Mouse (Mus musculus): ENCODE measurements around the gene Haao. TPM values are rescaled to one million over a fixed set of nuclear protein-coding genes. Genes with fewer than 3 reads are reported as not detected.

The Haao gene
- 60.0 to 68.3 TPM (median 64.2 TPM) in 3 replicates for total RNA-seq (2017)

DNA sequence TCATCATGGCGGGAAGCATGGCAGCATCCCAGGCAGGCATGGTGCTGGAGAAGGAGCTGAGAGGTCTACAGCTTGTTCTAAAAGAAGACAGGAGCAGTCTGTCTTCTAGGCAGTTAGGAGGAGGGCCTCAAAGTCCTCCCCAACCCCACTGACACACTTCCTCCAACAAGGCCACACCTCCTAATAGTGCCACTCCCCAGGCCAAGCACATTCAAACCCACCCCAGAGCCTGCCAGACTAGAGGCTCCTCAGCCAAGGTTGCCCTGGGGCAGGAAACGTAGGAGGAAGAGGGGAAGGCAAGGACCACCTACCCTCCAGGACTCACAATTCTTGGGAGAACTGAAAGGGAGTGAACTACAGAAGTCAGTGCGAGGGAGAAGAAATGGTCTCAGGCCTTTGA, at the start of gene Haao:
TSS of gene Haao (minus strand) at position 149 of the 400 bp plus-strand sequence.
- ATAC-seq (replicated peaks; ENCODE audit: insufficient number of reproducible peaks, low FRiP score, low TSS enrichment, poor library complexity, severe bottlenecking), result 0 out of 2 replicates have a peak, but pooled peaks have one; percentile 11

DNA sequence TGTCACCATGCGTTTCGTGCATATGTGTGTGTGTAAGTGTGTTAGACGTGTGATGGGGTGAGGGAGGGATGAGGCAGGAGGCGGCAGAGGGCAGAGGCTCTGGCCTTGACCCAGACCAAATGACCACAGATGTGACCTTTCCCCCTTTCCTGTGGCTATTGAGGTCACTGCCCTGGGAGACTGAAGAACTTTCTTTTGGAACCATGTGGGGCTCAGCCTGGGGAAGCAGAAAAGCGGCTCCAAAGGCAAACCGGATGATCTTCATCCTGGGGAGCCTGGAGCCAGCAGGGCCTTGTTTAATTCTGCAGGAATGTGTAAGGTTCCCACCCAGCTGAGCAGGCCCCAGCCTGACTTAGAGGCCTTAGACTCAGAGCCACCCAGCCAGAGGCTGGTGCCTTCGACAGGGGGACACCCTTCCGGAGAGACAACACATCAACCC, 49.6 kb upstream of the Haao start:
- no peak for ATAC-seq (replicated peaks; ENCODE audit: insufficient number of reproducible peaks, low FRiP score, low TSS enrichment, poor library complexity, severe bottlenecking)

DNA sequence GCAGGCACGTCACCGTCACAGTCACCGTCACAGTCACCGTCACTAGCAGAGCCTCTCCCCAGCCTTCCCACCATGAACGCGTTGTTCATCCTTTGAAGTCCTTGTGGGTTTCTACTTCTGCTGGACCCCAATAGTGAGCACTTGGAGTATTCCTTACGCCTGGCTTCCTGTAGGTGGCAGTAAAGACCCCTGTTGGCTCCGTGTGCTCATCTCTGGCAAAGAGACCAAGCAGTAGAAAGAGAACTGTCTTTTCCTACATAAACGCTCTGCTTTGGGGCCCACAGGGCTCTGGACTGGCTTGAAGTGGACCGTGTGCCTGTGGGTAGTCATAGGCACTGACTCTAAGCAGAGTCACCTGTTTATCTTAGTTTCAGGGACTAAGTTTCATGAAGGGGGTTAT, 49.0 kb upstream of the Haao start:
- 0 out of 2 replicates have a peak, but pooled peaks have one; percentile 28 for ATAC-seq (replicated peaks; ENCODE audit: insufficient number of reproducible peaks, low FRiP score, low TSS enrichment, poor library complexity, severe bottlenecking)

- no peak for ATAC-seq (replicated peaks; ENCODE audit: insufficient number of reproducible peaks, low FRiP score, low TSS enrichment, poor library complexity, severe bottlenecking)
These were observed 47.6 kb upstream of the Haao start for GRCm38 (mm10) chr17:83895321-83895770.

- no peak for ATAC-seq (replicated peaks; ENCODE audit: insufficient number of reproducible peaks, low FRiP score, low TSS enrichment, poor library complexity, severe bottlenecking)
These were observed 45.4 kb upstream of the Haao start for GRCm38 (mm10) chr17:83893134-83893533.

- ATAC-seq (replicated peaks; ENCODE audit: insufficient number of reproducible peaks, low FRiP score, low TSS enrichment, poor library complexity, severe bottlenecking), result no peak
These were observed 44.1 kb upstream of the Haao start for GRCm38 (mm10) chr17:83891864-83892263.

- ATAC-seq (replicated peaks; ENCODE audit: insufficient number of reproducible peaks, low FRiP score, low TSS enrichment, poor library complexity, severe bottlenecking), result no peak
These were observed 42.6 kb upstream of the Haao start for GRCm38 (mm10) chr17:83890373-83890696.

DNA sequence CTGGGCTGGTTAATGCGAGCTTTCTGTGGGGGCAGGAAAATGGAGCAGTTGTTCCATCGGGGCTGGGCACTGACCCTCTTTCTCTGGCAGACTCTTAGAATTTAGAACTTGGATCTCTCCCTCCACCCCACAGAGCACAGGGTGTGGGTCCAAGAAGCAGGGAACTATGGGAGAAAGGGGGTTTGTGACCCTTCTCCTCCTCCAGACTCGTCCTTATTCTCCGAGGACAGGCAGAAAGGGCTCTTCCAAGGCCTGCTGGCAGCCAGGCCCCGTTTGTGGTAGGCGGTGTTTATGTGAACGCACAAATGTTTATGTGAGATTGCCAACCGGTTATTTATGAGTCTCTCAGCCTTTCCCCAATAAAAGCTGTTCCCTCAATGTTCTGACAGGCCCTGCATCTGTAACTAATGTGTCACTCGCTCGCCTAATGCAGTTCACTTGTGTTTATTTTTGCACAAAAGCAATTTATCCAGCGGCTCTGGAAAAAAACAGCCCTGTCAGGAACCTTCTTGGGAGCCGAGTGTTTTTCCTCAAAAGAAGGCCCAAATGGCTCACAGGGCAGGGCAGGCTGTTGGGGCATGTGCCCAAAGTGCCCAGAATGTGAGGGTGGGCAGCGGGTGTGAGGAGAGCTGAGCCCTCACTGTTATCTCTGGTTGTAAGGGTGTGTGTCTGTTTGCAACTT, 42.1 kb upstream of the Haao start:
- no peak for ATAC-seq (replicated peaks; ENCODE audit: insufficient number of reproducible peaks, low FRiP score, low TSS enrichment, poor library complexity, severe bottlenecking)

GRCm38 (mm10) chr17:83889329-83889690, 41.5 kb upstream of the Haao start:
- ATAC-seq (replicated peaks; ENCODE audit: insufficient number of reproducible peaks, low FRiP score, low TSS enrichment, poor library complexity, severe bottlenecking), result no peak

- ATAC-seq (replicated peaks; ENCODE audit: insufficient number of reproducible peaks, low FRiP score, low TSS enrichment, poor library complexity, severe bottlenecking), result no peak
These were observed 39.5 kb upstream of the Haao start for GRCm38 (mm10) chr17:83887241-83887640.

GRCm38 (mm10) chr17:83886395-83886794, 38.6 kb upstream of the Haao start:
- ATAC-seq (replicated peaks; ENCODE audit: insufficient number of reproducible peaks, low FRiP score, low TSS enrichment, poor library complexity, severe bottlenecking), result no peak

DNA sequence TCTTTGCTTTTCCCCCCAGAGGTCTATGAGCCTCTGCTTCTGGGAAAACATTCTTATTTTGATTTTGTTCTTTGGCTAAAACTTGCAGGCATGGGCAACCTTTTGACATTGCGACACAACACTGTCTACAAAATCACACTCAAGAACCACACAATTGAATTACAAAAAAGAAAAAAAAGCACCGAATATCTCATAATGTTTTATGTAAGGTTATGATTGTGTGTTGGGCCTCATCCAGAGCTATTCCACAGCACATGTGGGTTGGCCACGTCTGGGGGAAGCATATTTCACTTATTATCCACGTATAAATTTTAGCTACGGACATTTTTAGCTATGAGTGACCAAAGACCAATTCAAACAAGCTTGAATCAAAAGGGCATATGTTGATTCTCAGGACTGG, 38.0 kb upstream of the Haao start:
- no peak for ATAC-seq (replicated peaks; ENCODE audit: insufficient number of reproducible peaks, low FRiP score, low TSS enrichment, poor library complexity, severe bottlenecking)

- ATAC-seq (replicated peaks; ENCODE audit: insufficient number of reproducible peaks, low FRiP score, low TSS enrichment, poor library complexity, severe bottlenecking), result no peak
These were observed 37.3 kb upstream of the Haao start for GRCm38 (mm10) chr17:83885021-83885582.

DNA sequence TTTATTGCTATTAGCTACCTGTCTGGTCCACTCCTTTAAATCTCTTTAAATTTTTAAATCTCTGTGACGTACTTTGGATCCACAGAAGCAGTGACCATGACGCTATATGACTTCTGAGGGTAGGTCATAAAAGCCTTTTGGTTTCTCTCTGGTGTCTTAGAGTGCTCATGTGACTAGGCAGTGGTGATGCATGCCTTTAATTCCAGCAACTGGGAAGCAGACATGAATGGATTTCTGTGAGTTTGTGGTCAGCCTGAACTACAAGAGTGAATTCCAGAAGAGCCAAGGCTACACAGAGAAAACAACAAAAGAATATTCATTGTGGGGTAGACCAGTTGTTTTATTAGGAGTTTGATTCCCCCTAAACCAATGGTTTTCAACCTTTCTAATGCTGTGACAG, 35.0 kb upstream of the Haao start:
- ATAC-seq (replicated peaks; ENCODE audit: insufficient number of reproducible peaks, low FRiP score, low TSS enrichment, poor library complexity, severe bottlenecking), result no peak

GRCm38 (mm10) chr17:83881071-83881470, 33.3 kb upstream of the Haao start:
- no peak for ATAC-seq (replicated peaks; ENCODE audit: insufficient number of reproducible peaks, low FRiP score, low TSS enrichment, poor library complexity, severe bottlenecking)

DNA sequence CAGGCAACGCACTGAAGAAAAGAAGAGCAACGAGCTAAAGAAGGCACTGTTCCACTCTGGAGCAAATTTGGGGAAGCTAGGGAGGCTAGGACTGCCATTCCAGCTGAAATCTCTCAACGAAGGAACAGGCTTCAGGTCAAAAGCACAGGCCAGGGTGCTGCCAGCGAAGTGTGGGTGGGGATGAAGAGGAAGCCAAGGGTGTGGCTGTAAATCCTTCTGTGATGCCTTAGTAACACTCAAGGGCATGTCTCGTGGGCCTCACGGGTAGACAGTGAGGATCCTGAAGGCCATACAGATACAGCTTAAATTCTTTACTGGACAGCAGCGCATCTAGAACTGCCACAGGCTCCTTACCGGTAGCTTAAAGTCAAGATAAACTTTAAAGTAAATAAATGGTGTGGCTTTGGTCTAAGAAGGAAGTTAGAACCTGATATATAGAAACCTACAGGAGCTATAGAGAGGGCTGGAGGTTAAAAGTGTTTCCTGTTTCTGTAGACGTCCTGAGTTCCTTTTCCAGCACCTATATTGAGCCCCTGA, 32.5 kb upstream of the Haao start:
- no peak for ATAC-seq (replicated peaks; ENCODE audit: insufficient number of reproducible peaks, low FRiP score, low TSS enrichment, poor library complexity, severe bottlenecking)

DNA sequence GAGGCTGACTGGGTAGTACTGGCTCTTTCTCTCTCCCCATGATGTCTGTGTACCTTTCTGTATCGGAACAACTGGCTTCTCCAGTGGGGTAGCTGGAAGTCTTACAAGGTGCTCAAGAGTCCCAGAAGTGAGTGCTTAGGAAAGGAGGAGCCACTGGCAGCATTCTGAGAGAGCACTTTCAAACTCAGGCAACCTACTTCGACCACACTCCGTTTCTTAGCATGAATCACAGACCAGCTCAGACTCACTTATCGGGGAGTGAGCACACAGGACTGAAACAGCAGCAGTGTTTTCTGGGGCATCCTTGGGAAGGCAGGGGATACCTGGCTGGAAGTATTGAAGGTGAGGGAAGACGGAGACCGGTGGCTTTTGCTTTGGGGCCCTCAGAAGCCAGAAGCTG, 31.9 kb upstream of the Haao start:
- ATAC-seq (replicated peaks; ENCODE audit: insufficient number of reproducible peaks, low FRiP score, low TSS enrichment, poor library complexity, severe bottlenecking), result no peak

DNA sequence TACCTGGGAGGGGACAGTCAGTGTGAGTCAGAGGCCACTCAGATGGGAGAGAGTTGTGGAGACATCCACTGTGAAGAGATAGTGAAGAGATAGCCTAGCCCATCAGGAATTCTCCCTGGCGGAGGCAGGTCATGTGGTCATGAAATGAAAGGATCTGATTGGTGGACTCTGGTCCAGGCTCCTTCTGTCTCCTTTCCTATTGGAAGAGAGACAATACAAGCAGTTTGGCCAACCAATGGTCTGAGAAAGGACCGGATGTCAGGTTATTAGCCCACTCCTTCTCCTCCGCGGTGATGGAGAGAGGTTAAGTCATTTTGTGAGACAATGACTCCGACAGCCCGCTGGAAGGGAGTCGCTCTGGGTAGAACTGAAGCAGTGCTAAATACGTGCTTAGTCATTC, 26.8 kb upstream of the Haao start:
- no peak for ATAC-seq (replicated peaks; ENCODE audit: insufficient number of reproducible peaks, low FRiP score, low TSS enrichment, poor library complexity, severe bottlenecking)

GRCm38 (mm10) chr17:83873363-83874141, 25.8 kb upstream of the Haao start:
- no peak for ATAC-seq (replicated peaks; ENCODE audit: insufficient number of reproducible peaks, low FRiP score, low TSS enrichment, poor library complexity, severe bottlenecking)

Measured in monocyte, adult 5-6 weeks (primary cell).